Mouse (Mus musculus): ENCODE measurements around the gene Pced1a.

- TF ChIP-seq CHD2 (IDR thresholded peaks at IDR 0.05; ENCODE audit: low read length) (no peak), CTCF (IDR thresholded peaks at IDR 0.05 in 2 of 3, conservative IDR thresholded peaks at IDR 0.05 in 1 of 3; ENCODE audit: control insufficient read depth in 1 of 3, insufficient read depth in 1 of 3, low read depth in 2 of 3, low read length in 3 of 3, poor library complexity in 1 of 3, severe bottlenecking in 1 of 3) (no peak), POLR2A (IDR thresholded peaks at IDR 0.05; ENCODE audit: control insufficient read depth in 1 of 2, insufficient read depth in 1 of 2, low read depth in 1 of 2, low read length in 2 of 2, poor library complexity in 1 of 2) (no peak), EP300 (IDR thresholded peaks at IDR 0.05; ENCODE audit: low read depth in 1 of 2, low read length in 2 of 2) (no peak), ZC3H11A (IDR thresholded peaks at IDR 0.05; ENCODE audit: low read depth, low read length) (no peak), RCOR1 (IDR thresholded peaks at IDR 0.05; ENCODE audit: low read depth, low read length) (no peak), TAL1 (IDR thresholded peaks at IDR 0.05; ENCODE audit: low read length) (no peak)
These were observed 14.4 kb upstream of the Pced1a start for GRCm38 (mm10) chr2:130438861-130439260.
